Mouse (Mus musculus) midbrain, embryonic 16.5 days (tissue): ENCODE data around the gene Krt77. TPM values are rescaled to one million over a fixed set of nuclear protein-coding genes. Genes with fewer than 3 reads are reported as not detected.

ENCODE experiments used
- ATAC-seq: fragments of 200-750 bp; cut with Nextera tagmentation; 2 replicates; pipeline ENCODE4 v1.8.0; 2017; ENCODE audit warnings: moderate TSS enrichment
- H3K27ac ChIP-seq: fragments of 300-500 bp; sonication (generic); 2 replicates; pipeline ENCODE4 v1.5.1; 2014; ENCODE audit warnings: mild to moderate bottlenecking, low read length, mixed read lengths
- H3K27me3 ChIP-seq: fragments of 300-500 bp; sonication (generic); 2 replicates; pipeline ENCODE4 v1.6.1; 2014; ENCODE audit warnings: low read depth, low read length, mixed read lengths; ENCODE audit not compliant: control insufficient read depth, insufficient read depth
- H3K36me3 ChIP-seq: fragments of 300-500 bp; sonication (generic); 2 replicates; pipeline ENCODE4 v1.6.1; 2014; ENCODE audit warnings: mild to moderate bottlenecking, low read length, moderate library complexity, mixed read lengths; ENCODE audit not compliant: control insufficient read depth, insufficient read depth
- H3K4me1 ChIP-seq: fragments of 300-500 bp; sonication (generic); 2 replicates; pipeline ENCODE4 v1.6.1; 2014; ENCODE audit warnings: mild to moderate bottlenecking, low read length, mixed read lengths; ENCODE audit not compliant: control insufficient read depth, insufficient read depth
- H3K4me2 ChIP-seq: fragments of 300-500 bp; sonication (generic); 2 replicates; pipeline ENCODE4 v1.6.1; 2014; ENCODE audit warnings: mild to moderate bottlenecking, low read length, mixed read lengths
- H3K4me3 ChIP-seq: fragments of 300-500 bp; sonication (generic); 2 replicates; pipeline ENCODE4 v1.5.1; 2014; ENCODE audit warnings: low read depth, mild to moderate bottlenecking, low read length, moderate library complexity, mixed read lengths
- H3K9ac ChIP-seq: fragments of 300-500 bp; sonication (generic); 2 replicates; pipeline ENCODE4 v1.6.1; 2014; ENCODE audit warnings: low read depth, low read length, mixed read lengths
- H3K9me3 ChIP-seq: fragments of 300-500 bp; sonication (generic); replicated peaks from 2 replicates; pipeline ENCODE4 v1.6.1; 2014; ENCODE audit warnings: mild to moderate bottlenecking, low read length, mixed read lengths; ENCODE audit not compliant: control insufficient read depth, poor library complexity, severe bottlenecking
- WGBS: fragments of 180-500 bp; shearing (Covaris S2); extraction: QIAGEN DNeasy Blood & Tissue Kit; methylation state at CpG from one replicate; pipeline ENCODE4 v1.1.7; 2014; 5-methylcytosine and 5-hydroxymethylcytosine counted together
- polyA plus RNA-seq: library from polyadenylated mRNA; unstranded; fragments of >200 nt; fragmentation: Nextera tagmentation; extraction: Ambion mirVana; gene quantifications from 2 replicates; pipeline ENCODE4 v1.2.1, GENCODE M21; 2015

Gene Krt77
- polyA plus RNA-seq, result 0.45 and 0.73 TPM in 2 replicates

GRCm38 (mm10) chr15:101869431-101869830 is at the start of gene Krt77:
TSS of gene Krt77 (minus strand) at chr15:101869705.
- ATAC-seq, result peak; percentile 86
- Histone ChIP-seq H3K27ac (peak within 1 kb of the TSS; percentile 57; the same call in 1 of the 2 replicates), H3K4me1 (peaks cover 8% of the 10 kb centered on the region), H3K9ac (no peak within 1 kb of the TSS), H3K4me2 (no peak within 1 kb of the TSS; the same call in 1 of the 2 replicates), H3K4me3 (no peak within 1 kb of the TSS), H3K27me3 (no peaks in the 10 kb centered on the region), H3K36me3 (no peaks in the 10 kb centered on the region), H3K9me3 (no peaks in the 10 kb centered on the region)
- 27% methylated on average over 6 of the region's 6 CpGs for WGBS

GRCm38 (mm10) chr15:101916072-101916471 is 46.6 kb upstream of the Krt77 start:
- Histone ChIP-seq H3K9me3 (no peaks in the 10 kb centered on the region), H3K27me3 (no peaks in the 10 kb centered on the region), H3K4me2 (no peak overlapping the region), H3K36me3 (no peaks in the 10 kb centered on the region), H3K4me3 (no peak overlapping the region), H3K4me1 (no peaks in the 10 kb centered on the region), H3K9ac (no peak overlapping the region), H3K27ac (no peak overlapping the region)
- ATAC-seq, result no peak
- 71% methylated on average over 2 of the region's 2 CpGs for WGBS

- H3K4me1 ChIP-seq, result no peaks in the 10 kb centered on the region
- no peak overlapping the region for H3K4me2 ChIP-seq
- no peak overlapping the region for H3K27ac ChIP-seq
- WGBS, result 79% methylated on average over 5 of the region's 5 CpGs
- no peak for ATAC-seq
- H3K9ac ChIP-seq, result no peak overlapping the region
- H3K9me3 ChIP-seq, result no peaks in the 10 kb centered on the region
- H3K36me3 ChIP-seq, result no peaks in the 10 kb centered on the region
- no peak overlapping the region for H3K4me3 ChIP-seq
- no peaks in the 10 kb centered on the region for H3K27me3 ChIP-seq
Measured at GRCm38 (mm10) chr15:101904849-101905248, 35.3 kb upstream of the Krt77 start.

- WGBS, result 45% methylated on average over 12 of the region's 12 CpGs
- Histone ChIP-seq H3K4me3 (no peak overlapping the region), H3K4me1 (no peaks in the 10 kb centered on the region), H3K27me3 (no peaks in the 10 kb centered on the region), H3K9me3 (no peaks in the 10 kb centered on the region), H3K36me3 (no peaks in the 10 kb centered on the region), H3K27ac (no peak overlapping the region), H3K9ac (no peak overlapping the region), H3K4me2 (no peak overlapping the region)
- ATAC-seq, result no peak
Measured at GRCm38 (mm10) chr15:101902171-101903149, 33.0 kb upstream of the Krt77 start.

GRCm38 (mm10) chr15:101895216-101895615 is 25.7 kb upstream of the Krt77 start:
- no peaks in the 10 kb centered on the region for H3K27me3 ChIP-seq
- H3K4me2 ChIP-seq, result no peak overlapping the region
- no peaks in the 10 kb centered on the region for H3K4me1 ChIP-seq
- H3K27ac ChIP-seq, result no peak overlapping the region
- ATAC-seq, result no peak
- H3K9ac ChIP-seq, result no peak overlapping the region
- no peak overlapping the region for H3K4me3 ChIP-seq
- H3K36me3 ChIP-seq, result no peaks in the 10 kb centered on the region
- 94% methylated on average over 4 of the region's 4 CpGs for WGBS
- H3K9me3 ChIP-seq, result no peaks in the 10 kb centered on the region

- Histone ChIP-seq H3K9me3 (no peaks in the 10 kb centered on the region), H3K9ac (no peak within 1 kb of the TSS), H3K4me2 (no peak within 1 kb of the TSS), H3K27ac (no peak within 1 kb of the TSS), H3K27me3 (no peaks in the 10 kb centered on the region), H3K4me3 (no peak within 1 kb of the TSS), H3K36me3 (no peaks in the 10 kb centered on the region), H3K4me1 (no peaks in the 10 kb centered on the region)
- ATAC-seq, result no peak
- WGBS, result 47% methylated on average over 4 of the region's 4 CpGs
Measured at GRCm38 (mm10) chr15:101892820-101893219, 23.3 kb upstream of the Krt77 start, which contains the start of gene Krt76. TSS of gene Krt76 (minus strand) at chr15:101892920.

- H3K9ac ChIP-seq, result no peak overlapping the region
- H3K4me3 ChIP-seq, result no peak overlapping the region
- no peak for ATAC-seq
- no peaks in the 10 kb centered on the region for H3K9me3 ChIP-seq
- H3K27ac ChIP-seq, result no peak overlapping the region
- H3K27me3 ChIP-seq, result no peaks in the 10 kb centered on the region
- 0 out of 2 replicates have a peak overlapping the region, but pooled peaks have one; percentile 17 for H3K4me2 ChIP-seq
- 21% methylated on average over 10 of the region's 11 CpGs for WGBS
- H3K36me3 ChIP-seq, result no peaks in the 10 kb centered on the region
- H3K4me1 ChIP-seq, result no peaks in the 10 kb centered on the region
Measured at GRCm38 (mm10) chr15:101879776-101880175, 10.3 kb upstream of the Krt77 start.

- Histone ChIP-seq H3K9ac (no peak overlapping the region), H3K27ac (no peak overlapping the region), H3K9me3 (no peaks in the 10 kb centered on the region), H3K27me3 (no peaks in the 10 kb centered on the region), H3K4me2 (no peak overlapping the region), H3K36me3 (no peaks in the 10 kb centered on the region), H3K4me3 (no peak overlapping the region), H3K4me1 (no peaks in the 10 kb centered on the region)
- no peak for ATAC-seq
- WGBS, result 67% methylated on average over 2 of the region's 2 CpGs
Measured at GRCm38 (mm10) chr15:101878041-101878440, 8.5 kb upstream of the Krt77 start.

- Histone ChIP-seq H3K4me3 (no peak overlapping the region), H3K4me2 (no peak overlapping the region), H3K27me3 (no peaks in the 10 kb centered on the region), H3K9ac (no peak overlapping the region), H3K4me1 (peaks cover 4% of the 10 kb centered on the region), H3K27ac (no peak overlapping the region), H3K9me3 (no peaks in the 10 kb centered on the region), H3K36me3 (no peaks in the 10 kb centered on the region)
- ATAC-seq, result no peak
- 93% methylated on average over 1 of the region's 1 CpGs for WGBS
Measured at GRCm38 (mm10) chr15:101874383-101874782, 4.9 kb upstream of the Krt77 start.
